ENCODE assay signal across 8 mouse cellular contexts in genomic region chr11:75461743-75462252, GRCm38 (mm10). TPM values are rescaled to one million over a fixed set of nuclear protein-coding genes. Genes with fewer than 3 reads are reported as not detected.
DNase-seq lines count a peak whose midpoint lies in the region; ATAC-seq and TF ChIP-seq lines count a peak whose summit lies in the region.

No protein-coding gene starts in this region.

- H3K9me3 ChIP-seq in heart, embryonic 11.5 days (replicated peaks; ENCODE audit: control insufficient read depth, low read length) = no peaks in the 10 kb centered on the region
- no peaks in the 10 kb centered on the region for H3K9me3 ChIP-seq in limb, embryonic 15.5 days

- H3K27ac ChIP-seq in heart, embryonic 11.5 days (ENCODE audit: low read depth, low read length) = peak overlapping the region; percentile 94
- peak overlapping the region; percentile 82 for H3K27ac ChIP-seq in testis, adult 2 months (ENCODE audit: control insufficient read depth, insufficient read depth, low read depth, low read length)
- H3K27ac ChIP-seq in limb, embryonic 15.5 days = peak overlapping the region; percentile 86

- peak overlapping the region; percentile 88 for H3K9ac ChIP-seq in heart, embryonic 11.5 days (ENCODE audit: low read depth, low read length)
- peak overlapping the region; percentile 47 for H3K9ac ChIP-seq in limb, embryonic 15.5 days

- peaks cover 8% of the 10 kb centered on the region for H3K36me3 ChIP-seq in heart, embryonic 11.5 days (ENCODE audit: control insufficient read depth, insufficient read depth, low read length)
- H3K36me3 ChIP-seq in testis, adult 2 months (ENCODE audit: control insufficient read depth, insufficient read depth, low read length) = no peaks in the 10 kb centered on the region
- H3K36me3 ChIP-seq in limb, embryonic 15.5 days = peaks cover 17% of the 10 kb centered on the region

- no peaks in the 10 kb centered on the region for H3K27me3 ChIP-seq in heart, embryonic 11.5 days (ENCODE audit: control insufficient read depth, insufficient read depth, low read length)
- no peaks in the 10 kb centered on the region for H3K27me3 ChIP-seq in testis, adult 2 months (ENCODE audit: control insufficient read depth, insufficient read depth, low read length)
- H3K27me3 ChIP-seq in limb, embryonic 15.5 days = no peaks in the 10 kb centered on the region

- no peak for TF ChIP-seq POLR2A in testis, adult 2 months (IDR thresholded peaks at IDR 0.05; ENCODE audit: control insufficient read depth, low read depth, low read length)

- 1% methylated on average over 30 of the region's 30 CpGs for WGBS in heart, embryonic 11.5 days (ENCODE audit: insufficient replicate concordance)
- WGBS in limb, embryonic 15.5 days = under 1% methylated on average over 29 of the region's 30 CpGs

- H3K4me1 ChIP-seq in heart, embryonic 11.5 days (ENCODE audit: control insufficient read depth, insufficient read depth, low read length) = peaks cover 18% of the 10 kb centered on the region
- H3K4me1 ChIP-seq in testis, adult 2 months (ENCODE audit: control insufficient read depth, insufficient read depth, low read length) = peaks cover 36% of the 10 kb centered on the region
- peaks cover 37% of the 10 kb centered on the region for H3K4me1 ChIP-seq in limb, embryonic 15.5 days

- H3K4me3 ChIP-seq in heart, embryonic 11.5 days (ENCODE audit: low read depth, low read length) = peak overlapping the region; percentile 92
- H3K4me3 ChIP-seq in testis, adult 2 months (ENCODE audit: control insufficient read depth, low read depth, low read length) = peak overlapping the region; percentile 85
- peak overlapping the region; percentile 81 for H3K4me3 ChIP-seq in limb, embryonic 15.5 days

- H3K4me2 ChIP-seq in heart, embryonic 11.5 days = peak overlapping the region; percentile 81
- peak overlapping the region; percentile 94 for H3K4me2 ChIP-seq in limb, embryonic 15.5 days

- no peak for DNase-seq in heart, adult 11 months
- no peak for DNase-seq in testis, postnatal 14 days (ENCODE audit: low spot score)
- no peak for DNase-seq in adrenal gland, postnatal 14 days

- no peak for TF ChIP-seq CTCF in testis, adult 2 months (IDR thresholded peaks at IDR 0.05; ENCODE audit: control insufficient read depth, insufficient read depth, insufficient replicate concordance, low read depth, low read length)

- peak; percentile 4; the same call in 1 of the 2 replicates for ATAC-seq in heart, embryonic 11.5 days (replicated peaks; ENCODE audit: insufficient number of reproducible peaks, low FRiP score, low TSS enrichment)
- ATAC-seq in limb, embryonic 15.5 days (ENCODE audit: insufficient number of reproducible peaks, low FRiP score, low TSS enrichment, low read depth) = peak; percentile 0; the same call in 1 of the 2 replicates
- ATAC-seq in erythroid progenitor cell, adult 5-6 weeks (replicated peaks; ENCODE audit: low FRiP score, poor library complexity, severe bottlenecking) = no peak
- no peak for ATAC-seq in CD4-positive, CD25-positive, alpha-beta regulatory T cell, adult 4 months

RNA-seq across cellular contexts. Expression of gene Tlcd2, which starts 0.3 kb away (rescaled TPM):
- polyA plus RNA-seq in heart, embryonic 11.5 days (2014; fragmentation: Nextera tagmentation; extraction: Ambion mirVana) = 14.4 and 16.1 TPM in 2 replicates
- 6.8 and 7.3 TPM in 2 replicates for polyA plus RNA-seq in testis, adult 2 months (2012; rRNA removed)
- 28.2 and 30.8 TPM in 2 replicates for polyA plus RNA-seq in limb, embryonic 15.5 days (2015; fragmentation: Nextera tagmentation; extraction: Ambion mirVana)
- 1.8 and 6.7 TPM in 2 replicates for total RNA-seq in erythroid progenitor cell, adult 5-6 weeks (2015; ENCODE audit: low replicate concordance)
- 1.0 and 17.8 TPM in 2 replicates for total RNA-seq in erythroid progenitor cell, adult 5-6 weeks (2017; ENCODE audit: low replicate concordance)
- total RNA-seq in adrenal gland, postnatal 14 days (2021) = 13.9 and 24.7 TPM in 2 replicates
- polyA plus RNA-seq in CD4-positive, CD25-positive, alpha-beta regulatory T cell, adult 4 months (2017; shearing (Covaris generic)) = 1 to 10 TPM; 8.8 to 9.0 TPM

RNA-seq across cellular contexts. Expression of gene Wdr81, which starts 7.3 kb away (rescaled TPM):
- 3.6 and 4.0 TPM in 2 replicates for polyA plus RNA-seq in heart, embryonic 11.5 days (2014; fragmentation: Nextera tagmentation; extraction: Ambion mirVana)
- 4.1 and 5.1 TPM in 2 replicates for polyA plus RNA-seq in testis, adult 2 months (2012; rRNA removed)
- polyA plus RNA-seq in limb, embryonic 15.5 days (2015; fragmentation: Nextera tagmentation; extraction: Ambion mirVana) = 5.8 and 6.5 TPM in 2 replicates
- total RNA-seq in erythroid progenitor cell, adult 5-6 weeks (2015; ENCODE audit: low replicate concordance) = 39.0 and 53.3 TPM in 2 replicates
- 45.6 and 48.8 TPM in 2 replicates for total RNA-seq in erythroid progenitor cell, adult 5-6 weeks (2017; ENCODE audit: low replicate concordance)
- 14.2 and 16.5 TPM in 2 replicates for total RNA-seq in adrenal gland, postnatal 14 days (2021)
- polyA plus RNA-seq in CD4-positive, CD25-positive, alpha-beta regulatory T cell, adult 4 months (2017; shearing (Covaris generic)) = 1 to 10 TPM; 6.3 to 9.9 TPM

RNA-seq across cellular contexts. Expression of gene Serpinf2, which starts 22.4 kb away (rescaled TPM):
- polyA plus RNA-seq in heart, embryonic 11.5 days (2014; fragmentation: Nextera tagmentation; extraction: Ambion mirVana) = 2.4 and 5.4 TPM in 2 replicates
- 0.29 and 0.33 TPM in 2 replicates for polyA plus RNA-seq in testis, adult 2 months (2012; rRNA removed)
- polyA plus RNA-seq in limb, embryonic 15.5 days (2015; fragmentation: Nextera tagmentation; extraction: Ambion mirVana) = 0.12 and 1.6 TPM in 2 replicates
- 2.2 TPM in 1 of 2 replicates, not detected in the other for total RNA-seq in erythroid progenitor cell, adult 5-6 weeks (2015; ENCODE audit: low replicate concordance)
- 0.98 and 1.5 TPM in 2 replicates for total RNA-seq in erythroid progenitor cell, adult 5-6 weeks (2017; ENCODE audit: low replicate concordance)
- 6.8 and 123 TPM in 2 replicates for total RNA-seq in adrenal gland, postnatal 14 days (2021)
- under 1 TPM in 1 of 2 experiments, not detected in 1; 0.32 TPM for polyA plus RNA-seq in CD4-positive, CD25-positive, alpha-beta regulatory T cell, adult 4 months (2017; shearing (Covaris generic))

RNA-seq across cellular contexts. Expression of gene Prpf8, which starts 24.8 kb away (rescaled TPM):
- 56.1 and 62.1 TPM in 2 replicates for polyA plus RNA-seq in heart, embryonic 11.5 days (2014; fragmentation: Nextera tagmentation; extraction: Ambion mirVana)
- polyA plus RNA-seq in testis, adult 2 months (2012; rRNA removed) = 45.6 and 48.8 TPM in 2 replicates
- polyA plus RNA-seq in limb, embryonic 15.5 days (2015; fragmentation: Nextera tagmentation; extraction: Ambion mirVana) = 44.4 and 49.5 TPM in 2 replicates
- total RNA-seq in erythroid progenitor cell, adult 5-6 weeks (2015; ENCODE audit: low replicate concordance) = 69.6 and 70.0 TPM in 2 replicates
- 53.6 and 56.5 TPM in 2 replicates for total RNA-seq in erythroid progenitor cell, adult 5-6 weeks (2017; ENCODE audit: low replicate concordance)
- 127 and 135 TPM in 2 replicates for total RNA-seq in adrenal gland, postnatal 14 days (2021)
- polyA plus RNA-seq in CD4-positive, CD25-positive, alpha-beta regulatory T cell, adult 4 months (2017; shearing (Covaris generic)) = 10 to 100 TPM; 37.0 to 42.3 TPM

RNA-seq across cellular contexts. Expression of gene Serpinf1, which starts 39.3 kb away (rescaled TPM):
- polyA plus RNA-seq in heart, embryonic 11.5 days (2014; fragmentation: Nextera tagmentation; extraction: Ambion mirVana) = 50.9 and 55.1 TPM in 2 replicates
- 13.2 and 13.3 TPM in 2 replicates for polyA plus RNA-seq in testis, adult 2 months (2012; rRNA removed)
- polyA plus RNA-seq in limb, embryonic 15.5 days (2015; fragmentation: Nextera tagmentation; extraction: Ambion mirVana) = 296 and 333 TPM in 2 replicates
- total RNA-seq in erythroid progenitor cell, adult 5-6 weeks (2015; ENCODE audit: low replicate concordance) = 2.9 and 26.0 TPM in 2 replicates
- 2.2 TPM in 1 of 2 replicates, not detected in the other for total RNA-seq in erythroid progenitor cell, adult 5-6 weeks (2017; ENCODE audit: low replicate concordance)
- total RNA-seq in adrenal gland, postnatal 14 days (2021) = 54.0 and 116 TPM in 2 replicates
- polyA plus RNA-seq in CD4-positive, CD25-positive, alpha-beta regulatory T cell, adult 4 months (2017; shearing (Covaris generic)) = 1 to 10 TPM; 3.4 to 6.9 TPM

Comparison
In these comparisons a context has a peak if more than half of its experiments do, and no peak if none do; other contexts are left out.
1. ATAC-seq: peak in heart, embryonic 11.5 days (single experiment) and limb, embryonic 15.5 days (single experiment); none in erythroid progenitor cell, adult 5-6 weeks (single experiment) and CD4-positive, CD25-positive, alpha-beta regulatory T cell, adult 4 months (single experiment).
2. Peak in every context shown above with its lines, with median percentiles within 50 percentile points of each other: H3K27ac ChIP-seq and H3K4me3 ChIP-seq.